Mouse (Mus musculus) cerebellum, postnatal 25 days (tissue): ENCODE results near the gene Slc25a39.

Source experiments
- DNase-seq, 2 experiments: peaks; one replicate each; pipeline ENCODE4 v3.0.0; 2021; ENCODE audit warnings: mixed read lengths in 2 of 2

Gene Slc25a39

GRCm38 (mm10) chr11:102407834-102408215 is at the start of gene Slc25a39:
Gene Slc25a39 (minus strand): TSS chr11:102407946.
- DNase-seq = no peak

- peak; percentile 71 to 84 for DNase-seq
These were observed 48.1 kb upstream of the Slc25a39 start for GRCm38 (mm10) chr11:102455740-102456396.

- peak in 1 of 2 experiments; percentile 28 for DNase-seq
These were observed 45.4 kb upstream of the Slc25a39 start for GRCm38 (mm10) chr11:102453131-102453530.

- peak; percentile 57 to 62 for DNase-seq
These were observed 41.6 kb upstream of the Slc25a39 start for GRCm38 (mm10) chr11:102449043-102450008.

GRCm38 (mm10) chr11:102448327-102448726 is 40.6 kb upstream of the Slc25a39 start:
- DNase-seq = peak; percentile 29 to 37

GRCm38 (mm10) chr11:102447497-102447896 is 39.8 kb upstream of the Slc25a39 start, which contains the start of gene Fam171a2:
Gene Fam171a2 (minus strand): TSS chr11:102447682.
- DNase-seq = peak; percentile 92 to 94

GRCm38 (mm10) chr11:102446581-102447461 is 39.1 kb upstream of the Slc25a39 start:
- DNase-seq = peak; percentile 77 to 83

- peak; percentile 49 to 75 for DNase-seq
These were observed 38.2 kb upstream of the Slc25a39 start for GRCm38 (mm10) chr11:102445891-102446361.

- peak in 1 of 2 experiments; percentile 65 for DNase-seq
These were observed 37.6 kb upstream of the Slc25a39 start for GRCm38 (mm10) chr11:102445264-102445890.

- no peak for DNase-seq
These were observed 37.0 kb upstream of the Slc25a39 start for GRCm38 (mm10) chr11:102444781-102445180.

GRCm38 (mm10) chr11:102444321-102444720 is 36.6 kb upstream of the Slc25a39 start:
- DNase-seq = no peak

GRCm38 (mm10) chr11:102443740-102444139 is 36.0 kb upstream of the Slc25a39 start:
- peak in 1 of 2 experiments; percentile 47 for DNase-seq

GRCm38 (mm10) chr11:102442089-102442488 is 34.3 kb upstream of the Slc25a39 start:
- no peak for DNase-seq

- no peak for DNase-seq
These were observed 33.7 kb upstream of the Slc25a39 start for GRCm38 (mm10) chr11:102441434-102441833.

- no peak for DNase-seq
These were observed 32.5 kb upstream of the Slc25a39 start for GRCm38 (mm10) chr11:102440255-102440654.

- peak; percentile 77 to 81 for DNase-seq
These were observed 31.6 kb upstream of the Slc25a39 start for GRCm38 (mm10) chr11:102439093-102440082.

- peak; percentile 89 to 92 for DNase-seq
These were observed 30.7 kb upstream of the Slc25a39 start for GRCm38 (mm10) chr11:102438212-102439092.

- peak; percentile 67 to 76 for DNase-seq
These were observed 29.6 kb upstream of the Slc25a39 start for GRCm38 (mm10) chr11:102437120-102438061.
